Mouse (Mus musculus) central nervous system, embryonic 18 days (tissue): ENCODE results near the gene Grb14. TPM values are rescaled to one million over a fixed set of nuclear protein-coding genes. Genes with fewer than 3 reads are reported as not detected.

Source experiments
- polyA plus RNA-seq: library from polyadenylated mRNA; depleted of rRNA; stranded (reverse); fragments of >200 nt; gene quantifications from 2 replicates; pipeline ENCODE4 v1.2.3, GENCODE M21; 2012; rRNA removed

Gene Grb14
- polyA plus RNA-seq = 12.4 and 16.8 TPM in 2 replicates

GRCm38 (mm10) chr2:65024887-65025286 is at the start of gene Grb14:
Grb14 (minus strand) TSS chr2:65024987.

Other genes starting within 250 kb of the Grb14 start
- gene Cobll1, start 214.4 kb upstream of the Grb14 start, polyA plus RNA-seq = 4.1 and 4.3 TPM in 2 replicates